Mouse (Mus musculus): ENCODE results near the gene Dnajb2. TPM values are rescaled to one million over a fixed set of nuclear protein-coding genes. Genes with fewer than 3 reads are reported as not detected.

Gene Dnajb2
- total and polyA plus RNA-seq, 3 experiments: 12.9 to 18.9 TPM; not detected in 1

- no peaks in the 10 kb centered on the region for H3K9me3 ChIP-seq (replicated peaks; ENCODE audit: insufficient read depth, low read length)
- no peak overlapping the region for H3K27ac ChIP-seq (ENCODE audit: control insufficient read depth, low read depth, low read length)
- no peaks in the 10 kb centered on the region for H3K27me3 ChIP-seq (ENCODE audit: control insufficient read depth in 1 of 2, insufficient read depth in 2 of 2, low read length in 2 of 2)
- peak overlapping the region; percentile 63 for H3K9ac ChIP-seq (ENCODE audit: control insufficient read depth, low read depth, low read length, poor library complexity, severe bottlenecking)
- peak; percentile 90 for DNase-seq (ENCODE audit: low read depth, low spot score)
- peak overlapping the region; percentile 52 to 55 for H3K4me3 ChIP-seq (ENCODE audit: control insufficient read depth in 1 of 2, insufficient read depth in 1 of 2, low read depth in 2 of 2, low read length in 2 of 2)
- no peaks in the 10 kb centered on the region for H3K36me3 ChIP-seq (ENCODE audit: control insufficient read depth in 1 of 2, insufficient read depth in 2 of 2, low read length in 2 of 2)
- H3K4me1 ChIP-seq (ENCODE audit: control insufficient read depth in 1 of 2, insufficient read depth in 2 of 2, low read length in 2 of 2): no peaks in the 10 kb centered on the region; a peak in 1 of 4 replicates
- no peaks in the 10 kb centered on the region for H3K79me2 ChIP-seq (ENCODE audit: control insufficient read depth, insufficient read depth, low read length, poor library complexity)
- TF ChIP-seq ETS1 (IDR thresholded peaks at IDR 0.05; ENCODE audit: low read depth, low read length) (peak; percentile 44), RAD21 (IDR thresholded peaks at IDR 0.05; ENCODE audit: low read depth, low read length) (peak; percentile 64), CTCF (IDR thresholded peaks at IDR 0.05 in 2 of 3, conservative IDR thresholded peaks at IDR 0.05 in 1 of 3; ENCODE audit: control insufficient read depth in 1 of 3, insufficient read depth in 1 of 3, low read depth in 2 of 3, low read length in 3 of 3, poor library complexity in 1 of 3, severe bottlenecking in 1 of 3) (peak; percentile 82 to 97 (median 88)), ZC3H11A (IDR thresholded peaks at IDR 0.05; ENCODE audit: low read depth, low read length) (peak; percentile 72), EP300 (IDR thresholded peaks at IDR 0.05; ENCODE audit: low read depth in 1 of 2, low read length in 2 of 2) (no peak; a peak in 1 of 4 replicates), GABPA (IDR thresholded peaks at IDR 0.05; ENCODE audit: low read depth, low read length) (no peak), POLR2AphosphoS5 (IDR thresholded peaks at IDR 0.05; ENCODE audit: borderline replicate concordance, low read depth, low read length) (no peak), MAFK (IDR thresholded peaks at IDR 0.05; ENCODE audit: borderline replicate concordance, low read depth, low read length) (no peak), SMC3 (IDR thresholded peaks at IDR 0.05; ENCODE audit: low read depth, low read length) (peak; percentile 95), TCF12 (IDR thresholded peaks at IDR 0.05; ENCODE audit: low read depth, low read length) (no peak), POLR2A (IDR thresholded peaks at IDR 0.05; ENCODE audit: control insufficient read depth in 1 of 2, insufficient read depth in 1 of 2, low read depth in 1 of 2, low read length in 2 of 2, poor library complexity in 1 of 2) (peak in 1 of 2 experiments; percentile 39; a peak in 1 of 4 replicates), TBP (IDR thresholded peaks at IDR 0.05; ENCODE audit: low read depth, low read length) (0 out of 2 replicates have a peak, but pooled peaks have one; percentile 15), CHD1 (IDR thresholded peaks at IDR 0.05; ENCODE audit: low read depth, low read length) (no peak), NELFE (IDR thresholded peaks at IDR 0.05; ENCODE audit: low read depth, low read length) (no peak), SIN3A (IDR thresholded peaks at IDR 0.05; ENCODE audit: low read length) (peak; percentile 64; the same call in 1 of the 2 replicates), ZNF384 (IDR thresholded peaks at IDR 0.05; ENCODE audit: low read depth, low read length) (peak; percentile 68), MEF2A (IDR thresholded peaks at IDR 0.05; ENCODE audit: extremely low read depth, insufficient replicate concordance, low read depth, low read length, poor library complexity, severe bottlenecking) (no peak), E2F4 (IDR thresholded peaks at IDR 0.05; ENCODE audit: borderline replicate concordance, low read depth, low read length) (no peak), USF2 (IDR thresholded peaks at IDR 0.05; ENCODE audit: borderline replicate concordance in 1 of 2, insufficient read depth in 1 of 2, low read depth in 1 of 2, low read length in 2 of 2) (no peak), POLR2AphosphoS2 (IDR thresholded peaks at IDR 0.05; ENCODE audit: low read length) (no peak), NRF1 (IDR thresholded peaks at IDR 0.05; ENCODE audit: insufficient read depth, low read depth, low read length, poor library complexity, severe bottlenecking) (peak; percentile 53), ZKSCAN1 (IDR thresholded peaks at IDR 0.05; ENCODE audit: low read depth, low read length) (no peak), RCOR1 (IDR thresholded peaks at IDR 0.05; ENCODE audit: low read depth, low read length) (no peak), MYC (IDR thresholded peaks at IDR 0.05; ENCODE audit: low read depth, low read length) (no peak), ELF1 (IDR thresholded peaks at IDR 0.05; ENCODE audit: low read depth, low read length) (peak; percentile 78), MXI1 (IDR thresholded peaks at IDR 0.05; ENCODE audit: low read depth, low read length) (peak; percentile 76), MAX (IDR thresholded peaks at IDR 0.05; ENCODE audit: low read length) (no peak), GATA1 (IDR thresholded peaks at IDR 0.05; ENCODE audit: low read depth, low read length) (no peak), MYB (IDR thresholded peaks at IDR 0.05; ENCODE audit: low read depth, low read length) (no peak), BHLHE40 (IDR thresholded peaks at IDR 0.05; ENCODE audit: borderline replicate concordance, low read depth, low read length) (no peak), MAZ (IDR thresholded peaks at IDR 0.05; ENCODE audit: low read depth, low read length) (peak; percentile 70; the same call in 1 of the 2 replicates), JUND (IDR thresholded peaks at IDR 0.05; ENCODE audit: low read depth, low read length) (no peak), TAL1 (IDR thresholded peaks at IDR 0.05; ENCODE audit: low read length) (no peak), CHD2 (IDR thresholded peaks at IDR 0.05; ENCODE audit: low read length) (no peak), UBTF (IDR thresholded peaks at IDR 0.05; ENCODE audit: borderline replicate concordance, insufficient read depth, low read depth, low read length) (no peak), HCFC1 (IDR thresholded peaks at IDR 0.05; ENCODE audit: low read depth, low read length) (peak; percentile 37)
Observed at GRCm38 (mm10) chr1:75251112-75251970, 15.1 kb downstream of the Dnajb2 start.
